Mouse (Mus musculus) limb, embryonic 12.5 days (tissue): Measurements from ENCODE around the gene Tff3. TPM values are rescaled to one million over a fixed set of nuclear protein-coding genes. Genes with fewer than 3 reads are reported as not detected.

Source experiments
- ATAC-seq: fragments of 200-750 bp; cut with Nextera tagmentation; 2 replicates; pipeline ENCODE4 v1.8.0; 2017; ENCODE audit warnings: low read depth, moderate TSS enrichment; ENCODE audit not compliant: insufficient number of reproducible peaks, insufficient read depth, low FRiP score, low TSS enrichment
- H3K27ac ChIP-seq: fragments of 300-500 bp; sonication (generic); 2 replicates; pipeline ENCODE4 v1.5.1; 2016; ENCODE audit warnings: mild to moderate bottlenecking, moderate library complexity
- H3K27me3 ChIP-seq: fragments of 300-500 bp; sonication (generic); 2 replicates; pipeline ENCODE4 v1.6.1; 2016; ENCODE audit warnings: mild to moderate bottlenecking, moderate library complexity
- H3K36me3 ChIP-seq: fragments of 300-500 bp; sonication (generic); 2 replicates; pipeline ENCODE4 v1.6.1; 2016; ENCODE audit warnings: mild to moderate bottlenecking, moderate library complexity
- H3K4me1 ChIP-seq: fragments of 300-500 bp; sonication (generic); replicated peaks from 2 replicates; pipeline ENCODE4 v1.6.1; 2016
- H3K4me2 ChIP-seq: fragments of 300-500 bp; sonication (generic); 2 replicates; pipeline ENCODE4 v1.6.1; 2016; ENCODE audit warnings: mild to moderate bottlenecking, moderate library complexity
- H3K4me3 ChIP-seq: fragments of 300-500 bp; sonication (generic); replicated peaks from 2 replicates; pipeline ENCODE4 v1.5.1; 2016; ENCODE audit warnings: mild to moderate bottlenecking
- H3K9ac ChIP-seq: fragments of 300-500 bp; sonication (generic); replicated peaks from 2 replicates; pipeline ENCODE4 v1.6.1; 2016; ENCODE audit warnings: mild to moderate bottlenecking, moderate library complexity
- H3K9me3 ChIP-seq: fragments of 300-500 bp; sonication (generic); 2 replicates; pipeline ENCODE4 v1.6.1; 2016; ENCODE audit warnings: mild to moderate bottlenecking, moderate library complexity
- WGBS: fragments of 180-500 bp; shearing (Covaris S2); methylation state at CpG from one replicate; pipeline ENCODE4 v1.1.7; 2016; 5-methylcytosine and 5-hydroxymethylcytosine counted together
- polyA plus RNA-seq: library from polyadenylated mRNA; unstranded; fragments of >200 nt; fragmentation: Nextera tagmentation; extraction: Ambion mirVana; gene quantifications from 2 replicates; pipeline ENCODE4 v1.2.1, GENCODE M21; 2016

Gene Tff3
- polyA plus RNA-seq, 1 experiment from 2014 or later, result not detected

DNA sequence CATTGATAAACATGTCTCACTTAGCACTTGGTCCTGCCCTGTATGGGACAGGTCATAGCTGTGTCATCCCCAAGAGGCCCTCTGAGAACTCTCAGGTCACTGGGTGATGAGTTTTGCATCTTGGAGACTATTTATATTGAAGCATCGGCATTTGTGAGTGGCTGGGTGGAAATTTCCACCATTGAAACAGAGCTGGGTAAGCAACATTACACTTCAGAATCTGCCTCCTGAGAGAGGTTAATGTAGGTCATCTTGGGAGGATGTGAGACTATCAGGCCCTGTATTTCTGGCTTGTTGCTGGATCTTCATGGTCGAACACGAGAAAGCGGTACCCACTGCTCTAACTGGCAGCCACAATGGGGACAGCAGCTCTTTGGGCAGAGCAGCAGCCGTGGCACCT lies 54.0 kb downstream of the Tff3 start:
- WGBS, result 89% methylated on average over 5 of the region's 5 CpGs
- H3K4me3 ChIP-seq, result no peak overlapping the region
- no peaks in the 10 kb centered on the region for H3K9me3 ChIP-seq
- H3K4me2 ChIP-seq, result no peak overlapping the region
- H3K36me3 ChIP-seq, result no peaks in the 10 kb centered on the region
- no peak overlapping the region for H3K27ac ChIP-seq
- ATAC-seq, result no peak
- peaks cover 68% of the 10 kb centered on the region for H3K4me1 ChIP-seq
- H3K9ac ChIP-seq, result no peak overlapping the region
- no peaks in the 10 kb centered on the region for H3K27me3 ChIP-seq

Other genes with a start within 250 kb of the Tff3 start
- gene Glp1r, start 227.8 kb downstream of the Tff3 start, polyA plus RNA-seq, result not detected in 2 replicates
- gene Umodl1, start 175.0 kb downstream of the Tff3 start, polyA plus RNA-seq, result 0.09 TPM in 1 of 2 replicates, not detected in the other
- 8.9 and 10.9 TPM in 2 replicates for gene Abcg1, start 72.0 kb downstream of the Tff3 start, polyA plus RNA-seq
- not detected in 2 replicates for gene Tff2, start 14.6 kb upstream of the Tff3 start, polyA plus RNA-seq
- not detected in 2 replicates for gene Tff1, start 35.6 kb upstream of the Tff3 start, polyA plus RNA-seq
- gene Tmprss3, start 69.3 kb upstream of the Tff3 start, polyA plus RNA-seq, result not detected in 2 replicates
- 0.19 and 0.42 TPM in 2 replicates for gene Ubash3a, start 78.2 kb upstream of the Tff3 start, polyA plus RNA-seq
- gene Rsph1, start 147.7 kb upstream of the Tff3 start, polyA plus RNA-seq, result 0.40 and 0.56 TPM in 2 replicates
- gene Slc37a1, start 157.1 kb upstream of the Tff3 start, polyA plus RNA-seq, result 1.5 and 2.1 TPM in 2 replicates